33 mouse cellular contexts compared by ENCODE assay signal in genomic region chr1:185496791-185497460, GRCm38 (mm10). TPM values are rescaled to one million over a fixed set of nuclear protein-coding genes. Genes with fewer than 3 reads are reported as not detected.
DNase-seq lines count a peak whose midpoint lies in the region; ATAC-seq and TF ChIP-seq lines count a peak whose summit lies in the region.
"Had no signal": no experiment of that assay in that cellular context is flagged by ENCODE, and none has a peak within 500 bp of the region (broad histone marks: within the 10 kb centered on the region; RNA-seq: fewer than 3 reads in every experiment).

No protein-coding gene starts in this region.

- H3K36me3 ChIP-seq in forebrain, embryonic 16.5 days (ENCODE audit: control insufficient read depth, insufficient read depth): no peaks in the 10 kb centered on the region
- H3K36me3 ChIP-seq in forebrain, embryonic 10.5 days (replicated peaks): no peaks in the 10 kb centered on the region
- no peaks in the 10 kb centered on the region for H3K36me3 ChIP-seq in neural tube, embryonic 15.5 days
- H3K36me3 ChIP-seq: embryonic facial prominence, embryonic 10.5 days; embryonic facial prominence, embryonic 15.5 days; heart, embryonic 13.5 days; limb, embryonic 12.5 days; neural tube, embryonic 12.5 days had no signal

- H3K9me3 ChIP-seq in forebrain, embryonic 16.5 days (ENCODE audit: control insufficient read depth, low read length): no peaks in the 10 kb centered on the region
- H3K9me3 ChIP-seq in forebrain, embryonic 10.5 days: no peaks in the 10 kb centered on the region
- no peaks in the 10 kb centered on the region for H3K9me3 ChIP-seq in neural tube, embryonic 15.5 days (replicated peaks)
- H3K9me3 ChIP-seq: embryonic facial prominence, embryonic 10.5 days; embryonic facial prominence, embryonic 15.5 days; heart, embryonic 13.5 days; limb, embryonic 12.5 days; megakaryocyte, embryonic 14.5 days; neural tube, embryonic 12.5 days had no signal

- WGBS in forebrain, embryonic 16.5 days: 39% methylated on average over 14 of the region's 14 CpGs
- WGBS in forebrain, embryonic 10.5 days: 79% methylated on average over 14 of the region's 14 CpGs
- WGBS in neural tube, embryonic 15.5 days: 55% methylated on average over 14 of the region's 14 CpGs

- H3K4me1 ChIP-seq in forebrain, embryonic 16.5 days (replicated peaks; ENCODE audit: control insufficient read depth, insufficient read depth, low read length): peaks cover 19% of the 10 kb centered on the region
- H3K4me1 ChIP-seq in forebrain, embryonic 10.5 days: peaks cover 12% of the 10 kb centered on the region
- 0 out of 2 replicates have a peak, but pooled peaks cover 5% of the 10 kb centered on the region for H3K4me1 ChIP-seq in neural tube, embryonic 15.5 days
- H3K4me1 ChIP-seq: embryonic facial prominence, embryonic 10.5 days; embryonic facial prominence, embryonic 15.5 days; heart, embryonic 13.5 days; limb, embryonic 12.5 days; neural tube, embryonic 12.5 days had no signal

- no peak for TF ChIP-seq CTCF in layer of hippocampus, adult 2 months (conservative IDR thresholded peaks at IDR 0.05)

- 0 out of 2 replicates have a peak overlapping the region, but pooled peaks have one; percentile 9 for H3K9ac ChIP-seq in forebrain, embryonic 16.5 days (replicated peaks; ENCODE audit: low read depth, low read length)
- no peak overlapping the region for H3K9ac ChIP-seq in neural tube, embryonic 15.5 days (replicated peaks)
- H3K9ac ChIP-seq: embryonic facial prominence, embryonic 15.5 days; heart, embryonic 13.5 days; limb, embryonic 12.5 days; liver, postnatal 0 days; neural tube, embryonic 12.5 days had no signal

- no peak overlapping the region; the same call in 1 of the 2 replicates for H3K27ac ChIP-seq in forebrain, embryonic 16.5 days (ENCODE audit: low read length)
- no peak overlapping the region for H3K27ac ChIP-seq in forebrain, embryonic 10.5 days
- H3K27ac ChIP-seq in layer of hippocampus, adult 2 months: peak overlapping the region; percentile 48
- H3K27ac ChIP-seq in neural tube, embryonic 15.5 days (replicated peaks): 0 out of 2 replicates have a peak overlapping the region, but pooled peaks have one; percentile 15
- H3K27ac ChIP-seq: embryonic facial prominence, embryonic 10.5 days; embryonic facial prominence, embryonic 15.5 days; gastrocnemius, adult 2 months; heart, adult 2 months; heart, embryonic 13.5 days; kidney, postnatal 0 days; limb, embryonic 12.5 days; neural tube, embryonic 12.5 days; stomach, postnatal 0 days had no signal

- no peak for ATAC-seq in forebrain, embryonic 16.5 days
- no peak for ATAC-seq in neural tube, embryonic 15.5 days (ENCODE audit: low FRiP score)
- ATAC-seq: intestine, embryonic 16.5 days; liver, postnatal 0 days; lung, postnatal 0 days had no signal

- no peak for DNase-seq in forebrain, embryonic 10.5 days (ENCODE audit: extremely low spot score, low spot score)
- no peak for DNase-seq in layer of hippocampus, adult 2 months (ENCODE audit: low spot score in 2 of 2)
- DNase-seq in layer of hippocampus, postnatal 25 days (ENCODE audit: extremely low spot score in 1 of 2, low spot score in 1 of 2): no peak
- DNase-seq in neural tube, embryonic 10.5 days (ENCODE audit: extremely low spot score, low spot score): no peak
- DNase-seq in MN1 (ENCODE audit: low spot score): no peak
- DNase-seq: adrenal gland, postnatal 10 days; B cell, adult 2 months; cerebellum, adult 11 months; gastrocnemius, adult 2 months; gastrocnemius, postnatal 36 days; heart, adult 2 months; heart, postnatal 10 days; kidney, adult 8-10 months; kidney, postnatal 4 days; liver, postnatal 0 days; lung, postnatal 4 days; midbrain, embryonic 14.5 days; right cerebral cortex, postnatal 4 days; thymus, adult 18-20 months; thymus, postnatal 25 days had no signal

- no peaks in the 10 kb centered on the region for H3K27me3 ChIP-seq in forebrain, embryonic 16.5 days (replicated peaks; ENCODE audit: control insufficient read depth, insufficient read depth, low read length)
- no peaks in the 10 kb centered on the region for H3K27me3 ChIP-seq in forebrain, embryonic 10.5 days (ENCODE audit: poor library complexity, severe bottlenecking)
- no peaks in the 10 kb centered on the region for H3K27me3 ChIP-seq in neural tube, embryonic 15.5 days (replicated peaks)
- H3K27me3 ChIP-seq: embryonic facial prominence, embryonic 15.5 days; heart, embryonic 13.5 days; limb, embryonic 12.5 days; neural tube, embryonic 12.5 days had no signal

- no peak overlapping the region for H3K4me3 ChIP-seq in forebrain, embryonic 16.5 days (replicated peaks; ENCODE audit: low read length)
- no peak overlapping the region for H3K4me3 ChIP-seq in forebrain, embryonic 10.5 days
- no peak overlapping the region for H3K4me3 ChIP-seq in layer of hippocampus, adult 2 months
- no peak overlapping the region for H3K4me3 ChIP-seq in neural tube, embryonic 15.5 days (replicated peaks)
- H3K4me3 ChIP-seq: embryonic facial prominence, embryonic 10.5 days; embryonic facial prominence, embryonic 15.5 days; gastrocnemius, adult 2 months; heart, adult 2 months; heart, embryonic 13.5 days; limb, embryonic 12.5 days; megakaryocyte, embryonic 14.5 days; neural tube, embryonic 12.5 days had no signal

- H3K4me2 ChIP-seq in forebrain, embryonic 16.5 days (ENCODE audit: low read length): peak overlapping the region; percentile 21
- no peak overlapping the region for H3K4me2 ChIP-seq in neural tube, embryonic 15.5 days
- H3K4me2 ChIP-seq: embryonic facial prominence, embryonic 15.5 days; heart, embryonic 13.5 days; limb, embryonic 12.5 days; neural tube, embryonic 12.5 days had no signal

RNA-seq across cellular contexts. Expression of gene Slc30a10, which starts 42.3 kb away (rescaled TPM):
- polyA plus RNA-seq in forebrain, embryonic 16.5 days (2015; fragmentation: Nextera tagmentation; extraction: Ambion mirVana): 10.3 and 10.7 TPM in 2 replicates
- 1.6 and 2.0 TPM in 2 replicates for polyA plus RNA-seq in forebrain, embryonic 10.5 days (2016; fragmentation: Nextera tagmentation; extraction: Ambion mirVana)
- 1 to 10 TPM; 8.5 to 9.0 TPM for total RNA-seq in layer of hippocampus, adult 2 months (2021)
- 10 to 100 TPM in 1 of 2 experiments, 1 to 10 TPM in 1; 9.5 to 10.6 TPM for total RNA-seq in layer of hippocampus, postnatal 25 days (2021)
- 5.6 and 5.8 TPM in 2 replicates for polyA plus RNA-seq in neural tube, embryonic 15.5 days (2015; fragmentation: Nextera tagmentation; extraction: Ambion mirVana)
- total RNA-seq: gastrocnemius, adult 2 months; gastrocnemius, postnatal 36 days; heart, adult 2 months; heart, postnatal 10 days; hematopoietic stem cell, adult 5-6 weeks had no signal
- polyA plus RNA-seq: heart, adult 2 months; lung, postnatal 0 days had no signal

Comparison
In these comparisons a context has a peak if more than half of its experiments do, and no peak if none do; other contexts are left out.
1. H3K27ac ChIP-seq: peak in layer of hippocampus, adult 2 months (single experiment) and neural tube, embryonic 15.5 days (single experiment); none in forebrain, embryonic 16.5 days (single experiment) and forebrain, embryonic 10.5 days (single experiment).